Comparison of ENCODE assay signal across 24 mouse cellular contexts in genomic region chr15:89406691-89407090, GRCm38 (mm10). TPM values are rescaled to one million over a fixed set of nuclear protein-coding genes. Genes with fewer than 3 reads are reported as not detected.
"Had no signal": no experiment of that assay in that cellular context is flagged by ENCODE, and none has a peak within 500 bp of the region (broad histone marks: within the 10 kb centered on the region; RNA-seq: fewer than 3 reads in every experiment).

No protein-coding gene starts in this region.

- ATAC-seq: midbrain, embryonic 13.5 days; midbrain, embryonic 15.5 days had no signal

- H3K4me1 ChIP-seq: midbrain, embryonic 10.5 days; midbrain, embryonic 13.5 days; midbrain, embryonic 15.5 days; neural tube, embryonic 13.5 days; neural tube, embryonic 15.5 days had no signal

- H3K9me3 ChIP-seq: midbrain, embryonic 15.5 days had no signal

- H3K9ac ChIP-seq: lung, embryonic 14.5 days; midbrain, embryonic 13.5 days; midbrain, embryonic 15.5 days; neural tube, embryonic 13.5 days; neural tube, embryonic 15.5 days had no signal

- H3K36me3 ChIP-seq: midbrain, embryonic 10.5 days; midbrain, embryonic 13.5 days; midbrain, embryonic 15.5 days; neural tube, embryonic 13.5 days; neural tube, embryonic 15.5 days had no signal

- DNase-seq: lung, adult 18-20 months; lung, embryonic 14.5 days; lung, postnatal 10 days; lung, postnatal 4 days; retina, postnatal 1 day; right cerebral cortex, adult 18-20 months; right cerebral cortex, postnatal 25 days; right cerebral cortex, postnatal 4 days; spleen, adult 18-20 months; thymus, adult 18-20 months; thymus, postnatal 14 days; thymus, postnatal 36 days had no signal

- H3K4me2 ChIP-seq: lung, embryonic 14.5 days; midbrain, embryonic 13.5 days; midbrain, embryonic 15.5 days; neural tube, embryonic 13.5 days; neural tube, embryonic 15.5 days had no signal

- H3K27me3 ChIP-seq: midbrain, embryonic 13.5 days; midbrain, embryonic 15.5 days; neural tube, embryonic 13.5 days; neural tube, embryonic 15.5 days had no signal

- H3K27ac ChIP-seq: midbrain, embryonic 10.5 days; midbrain, embryonic 13.5 days; midbrain, embryonic 15.5 days; neural tube, embryonic 13.5 days; neural tube, embryonic 15.5 days had no signal

- H3K4me3 ChIP-seq: midbrain, embryonic 10.5 days; midbrain, embryonic 13.5 days; midbrain, embryonic 15.5 days; myocyte; neural tube, embryonic 13.5 days; neural tube, embryonic 15.5 days had no signal

RNA-seq across cellular contexts. Expression of gene Syce3, which starts 3.6 kb away (rescaled TPM):
- polyA plus RNA-seq: liver, embryonic 16.5 days; lung, embryonic 14.5 days; lung, embryonic 16.5 days; midbrain, embryonic 10.5 days; midbrain, embryonic 13.5 days; midbrain, embryonic 15.5 days; myocyte; neural tube, embryonic 11.5 days; neural tube, embryonic 13.5 days; neural tube, embryonic 15.5 days; stomach, embryonic 14.5 days; stomach, embryonic 16.5 days; thymus, postnatal 0 days had no signal

RNA-seq across cellular contexts. Expression of gene Cpt1b, which starts 19.0 kb away (rescaled TPM):
- polyA plus RNA-seq: neural tube, embryonic 11.5 days had no signal

RNA-seq across cellular contexts. Expression of gene Klhdc7b, which starts 22.0 kb away (rescaled TPM):
- polyA plus RNA-seq: liver, embryonic 16.5 days; lung, embryonic 14.5 days; midbrain, embryonic 10.5 days; midbrain, embryonic 13.5 days; myocyte; neural tube, embryonic 11.5 days; neural tube, embryonic 13.5 days; thymus, postnatal 0 days had no signal

RNA-seq across cellular contexts. Expression of gene Gm44502, which starts 22.8 kb away (rescaled TPM):
- polyA plus RNA-seq: lung, embryonic 14.5 days; lung, embryonic 16.5 days; midbrain, embryonic 10.5 days; midbrain, embryonic 13.5 days; midbrain, embryonic 15.5 days; neural tube, embryonic 13.5 days; neural tube, embryonic 15.5 days; stomach, embryonic 14.5 days; stomach, embryonic 16.5 days; thymus, postnatal 0 days had no signal
